Mouse (Mus musculus) embryonic facial prominence, embryonic 11.5 days (tissue): Measurements from ENCODE around the gene Megf6. TPM values are rescaled to one million over a fixed set of nuclear protein-coding genes. Genes with fewer than 3 reads are reported as not detected.

Experiments used
- ATAC-seq: fragments of 200-750 bp; cut with Nextera tagmentation; replicated peaks from 2 replicates; pipeline ENCODE4 v1.8.0; 2017; ENCODE audit warnings: low read depth; ENCODE audit not compliant: insufficient number of reproducible peaks, low FRiP score, low TSS enrichment
- DNase-seq: peaks from one replicate; pipeline ENCODE4 v3.0.0-alpha.2; 2015; ENCODE audit warnings: low spot score
- H3K27ac ChIP-seq: fragments of 300-500 bp; sonication (generic); replicated peaks from 2 replicates; pipeline ENCODE4 v1.5.1; 2014; ENCODE audit warnings: mild to moderate bottlenecking, low read depth, low read length, control low read depth
- H3K27me3 ChIP-seq: fragments of 300-500 bp; sonication (generic); 2 replicates; pipeline ENCODE4 v1.6.1; 2014; ENCODE audit warnings: mild to moderate bottlenecking, low read length, moderate library complexity, mixed read lengths; ENCODE audit not compliant: control insufficient read depth, insufficient read depth
- H3K36me3 ChIP-seq: fragments of 300-500 bp; sonication (generic); replicated peaks from 2 replicates; pipeline ENCODE4 v1.6.1; 2014; ENCODE audit warnings: low read depth, mild to moderate bottlenecking, low read length, moderate library complexity, mixed read lengths; ENCODE audit not compliant: control insufficient read depth, insufficient read depth
- H3K4me1 ChIP-seq: fragments of 300-500 bp; sonication (generic); 2 replicates; pipeline ENCODE4 v1.6.1; 2014; ENCODE audit warnings: low read length, mixed read lengths; ENCODE audit not compliant: control insufficient read depth, insufficient read depth
- H3K4me2 ChIP-seq: fragments of 300-500 bp; sonication (generic); 2 replicates; pipeline ENCODE4 v1.6.1; 2014; ENCODE audit warnings: low read depth, mild to moderate bottlenecking, control low read depth, low read length, moderate library complexity
- H3K4me3 ChIP-seq: fragments of 300-500 bp; sonication (generic); 2 replicates; pipeline ENCODE4 v1.5.1; 2014; ENCODE audit warnings: low read depth, low read length, control low read depth
- H3K9ac ChIP-seq: fragments of 300-500 bp; sonication (generic); replicated peaks from 2 replicates; pipeline ENCODE4 v1.6.1; 2014; ENCODE audit warnings: mild to moderate bottlenecking, control low read depth, low read length
- H3K9me3 ChIP-seq: fragments of 300-500 bp; sonication (generic); replicated peaks from 2 replicates; pipeline ENCODE4 v1.6.1; 2016; ENCODE audit warnings: mild to moderate bottlenecking, low read length, inconsistent platforms, mixed read lengths; ENCODE audit not compliant: control insufficient read depth
- WGBS: fragments of 180-500 bp; shearing (Covaris S2); extraction: QIAGEN DNeasy Blood & Tissue Kit; methylation state at CpG from one replicate; pipeline ENCODE4 v1.1.7; 2014; 5-methylcytosine and 5-hydroxymethylcytosine counted together
- polyA plus RNA-seq: library from polyadenylated mRNA; unstranded; fragments of >200 nt; fragmentation: Nextera tagmentation; extraction: Ambion mirVana; gene quantifications from 2 replicates; pipeline ENCODE4 v1.2.1, GENCODE M21; 2014

Megf6 gene
- polyA plus RNA-seq, 1 experiment from 2014 or later = 17.6 TPM

GRCm38 (mm10) chr4:154134803-154135202, 35.7 kb upstream of the Megf6 start:
- H3K27me3 ChIP-seq = peaks cover 28% of the 10 kb centered on the region

GRCm38 (mm10) chr4:154137139-154137538, 33.4 kb upstream of the Megf6 start:
- no peaks in the 10 kb centered on the region for H3K36me3 ChIP-seq
- DNase-seq (no peak), ATAC-seq (no peak)
- no peaks in the 10 kb centered on the region for H3K9me3 ChIP-seq
- no peak overlapping the region for H3K27ac ChIP-seq
- H3K27me3 ChIP-seq = peaks cover 48% of the 10 kb centered on the region
- H3K9ac ChIP-seq = no peak overlapping the region
- 60% methylated on average over 5 of the region's 5 CpGs for WGBS
- no peak overlapping the region for H3K4me2 ChIP-seq
- no peak overlapping the region for H3K4me3 ChIP-seq
- H3K4me1 ChIP-seq = peaks cover 10% of the 10 kb centered on the region

More at GRCm38 (mm10) chr4:154134803-154135202, 35.7 kb upstream of the Megf6 start:
- Histone ChIP-seq H3K9me3 (no peaks in the 10 kb centered on the region), H3K9ac (no peak overlapping the region), H3K4me3 (no peak overlapping the region), H3K36me3 (no peaks in the 10 kb centered on the region), H3K4me1 (peaks cover 4% of the 10 kb centered on the region; the same call in 1 of the 2 replicates), H3K27ac (no peak overlapping the region), H3K4me2 (no peak overlapping the region)
- peak; percentile 58; the same call in 1 of the 2 replicates for ATAC-seq
- WGBS = 64% methylated on average over 4 of the region's 4 CpGs
- DNase-seq = no peak

GRCm38 (mm10) chr4:154139671-154140181, 30.8 kb upstream of the Megf6 start:
- peak; percentile 40 for DNase-seq
- ATAC-seq = no peak
- Histone ChIP-seq H3K27me3 (peaks cover 48% of the 10 kb centered on the region), H3K4me3 (peak overlapping the region; percentile 41), H3K27ac (no peak overlapping the region), H3K9ac (peak overlapping the region; percentile 51), H3K4me2 (peak overlapping the region; percentile 79), H3K36me3 (no peaks in the 10 kb centered on the region), H3K4me1 (peaks cover 10% of the 10 kb centered on the region), H3K9me3 (no peaks in the 10 kb centered on the region)
- WGBS = under 1% methylated on average over 50 of the region's 59 CpGs

GRCm38 (mm10) chr4:154140182-154140212, 30.5 kb upstream of the Megf6 start, which contains the start of gene Trp73:
Gene Trp73 (minus strand): TSS chr4:154140208.
- H3K36me3 ChIP-seq = no peaks in the 10 kb centered on the region
- no peak within 1 kb of the TSS for H3K27ac ChIP-seq
- H3K4me3 ChIP-seq = peak within 1 kb of the TSS; percentile 41
- DNase-seq (no peak), ATAC-seq (no peak)
- no peaks in the 10 kb centered on the region for H3K9me3 ChIP-seq
- peaks cover 48% of the 10 kb centered on the region for H3K27me3 ChIP-seq
- peaks cover 10% of the 10 kb centered on the region for H3K4me1 ChIP-seq
- 0% methylated on average over 3 of the region's 4 CpGs for WGBS
- H3K9ac ChIP-seq = peak within 1 kb of the TSS; percentile 51
- H3K4me2 ChIP-seq = peak within 1 kb of the TSS; percentile 79

GRCm38 (mm10) chr4:154140213-154141008, 30.1 kb upstream of the Megf6 start:
- WGBS = 2% methylated on average over 45 of the region's 46 CpGs
- peak overlapping the region; percentile 41 for H3K4me3 ChIP-seq
- H3K4me2 ChIP-seq = peak overlapping the region; percentile 79
- H3K36me3 ChIP-seq = no peaks in the 10 kb centered on the region
- H3K9me3 ChIP-seq = no peaks in the 10 kb centered on the region
- peak overlapping the region; percentile 51 for H3K9ac ChIP-seq
- ATAC-seq (no peak), DNase-seq (peak; percentile 21)
- peaks cover 10% of the 10 kb centered on the region for H3K4me1 ChIP-seq
- no peak overlapping the region for H3K27ac ChIP-seq
- H3K27me3 ChIP-seq = peaks cover 48% of the 10 kb centered on the region

GRCm38 (mm10) chr4:154141009-154141867, 29.3 kb upstream of the Megf6 start:
- Histone ChIP-seq H3K4me2 (no peak overlapping the region), H3K27me3 (peaks cover 48% of the 10 kb centered on the region), H3K27ac (no peak overlapping the region), H3K4me1 (peaks cover 10% of the 10 kb centered on the region), H3K9me3 (no peaks in the 10 kb centered on the region), H3K36me3 (no peaks in the 10 kb centered on the region), H3K9ac (no peak overlapping the region), H3K4me3 (peak overlapping the region; percentile 3; the same call in 1 of the 2 replicates)
- ATAC-seq = no peak
- WGBS = 2% methylated on average over 42 of the region's 42 CpGs
- DNase-seq = peak; percentile 7

- DNase-seq (peak; percentile 96), ATAC-seq (peak; percentile 88)
- Histone ChIP-seq H3K27ac (no peak within 1 kb of the TSS), H3K4me2 (peak within 1 kb of the TSS; percentile 79), H3K36me3 (no peaks in the 10 kb centered on the region; the same call in 1 of the 2 replicates), H3K27me3 (peaks cover 42% of the 10 kb centered on the region), H3K4me1 (peaks cover 10% of the 10 kb centered on the region), H3K9me3 (no peaks in the 10 kb centered on the region), H3K9ac (peak within 1 kb of the TSS; percentile 83), H3K4me3 (peak within 1 kb of the TSS; percentile 60)
- WGBS = 5% methylated on average over 48 of the region's 49 CpGs
Measured at GRCm38 (mm10) chr4:154142211-154143040, 28.1 kb upstream of the Megf6 start, which contains the start of gene Wrap73. Gene Wrap73 (plus strand): TSS chr4:154142372.
